Mouse (Mus musculus) ES-Bruce4 (cell line): ENCODE measurements around the gene Kng1.
"Not testable (repeated sequence)": the region's sequence is repeated elsewhere in the genome, so short reads cannot be mapped to it uniquely, and the experiment has no call there.

Experiments
- CTCF ChIP-seq: IDR thresholded peaks from one replicate; pipeline ENCODE4 v1.8.1; 2011; ENCODE audit warnings: low read depth, low read length
- EP300 ChIP-seq: IDR thresholded peaks from 2 replicates; pipeline ENCODE4 v1.6.1; 2011; ENCODE audit warnings: low read depth, low read length; ENCODE audit not compliant: insufficient read depth

DNA sequence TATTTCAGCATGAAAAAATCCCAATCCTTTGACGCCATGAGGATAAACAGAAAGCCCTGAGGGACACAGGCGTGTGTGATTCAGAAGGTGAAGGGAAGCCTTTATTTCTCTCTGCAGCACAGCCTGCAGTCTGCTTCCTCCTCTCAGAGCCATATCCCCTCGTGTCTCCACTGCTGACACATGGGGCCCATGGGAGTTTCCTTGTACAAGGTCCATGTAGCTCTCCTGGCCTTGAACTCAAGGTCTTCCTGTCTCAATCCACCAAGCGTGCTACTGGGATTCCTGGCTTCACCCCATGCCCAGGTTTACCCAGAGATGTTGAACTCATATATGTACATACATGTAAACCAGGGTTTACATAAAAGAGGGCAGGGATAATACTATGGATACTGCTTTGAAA is 2.0 kb downstream of the Kng1 start:
- not testable (repeated sequence) for TF ChIP-seq CTCF, EP300
